Mouse (Mus musculus): Measurements from ENCODE around the gene Hvcn1.

The Hvcn1 gene

DNA sequence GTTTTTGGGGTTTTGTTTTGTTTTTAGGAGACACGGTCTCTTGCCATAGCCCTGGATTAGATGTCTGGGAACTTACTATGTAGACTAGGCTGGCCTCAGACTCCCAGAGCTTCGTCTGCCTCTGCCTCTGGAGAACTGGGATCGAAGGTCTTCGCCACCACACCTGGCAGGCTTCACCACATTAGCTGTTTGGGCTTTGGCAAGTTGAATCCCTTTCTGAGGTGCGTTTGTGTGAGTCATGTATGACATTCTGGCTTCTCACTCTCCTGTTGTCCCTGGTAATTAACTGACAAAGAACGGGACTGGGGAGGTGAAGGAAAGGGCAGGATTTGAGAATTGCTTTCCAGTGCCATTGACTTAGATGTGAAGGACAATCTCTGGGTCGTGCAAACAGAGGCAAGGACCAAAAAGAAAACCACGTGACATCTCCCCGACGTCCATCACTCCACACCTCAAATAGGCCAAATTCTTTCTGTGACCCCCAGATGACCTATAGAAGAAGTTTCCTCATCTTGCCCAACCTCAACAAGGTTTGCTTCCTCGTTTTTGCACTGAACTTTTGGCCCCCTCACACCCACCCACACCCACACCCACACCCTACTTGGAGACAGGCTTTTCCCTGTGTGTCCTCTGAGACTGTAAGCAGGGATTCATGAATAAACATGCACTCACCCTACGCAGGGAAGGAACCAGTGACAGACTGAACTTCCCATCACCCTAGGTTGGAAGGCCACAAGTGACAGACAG is 62.4 kb downstream of the Hvcn1 start:
- DNase-seq, result no peak

DNA sequence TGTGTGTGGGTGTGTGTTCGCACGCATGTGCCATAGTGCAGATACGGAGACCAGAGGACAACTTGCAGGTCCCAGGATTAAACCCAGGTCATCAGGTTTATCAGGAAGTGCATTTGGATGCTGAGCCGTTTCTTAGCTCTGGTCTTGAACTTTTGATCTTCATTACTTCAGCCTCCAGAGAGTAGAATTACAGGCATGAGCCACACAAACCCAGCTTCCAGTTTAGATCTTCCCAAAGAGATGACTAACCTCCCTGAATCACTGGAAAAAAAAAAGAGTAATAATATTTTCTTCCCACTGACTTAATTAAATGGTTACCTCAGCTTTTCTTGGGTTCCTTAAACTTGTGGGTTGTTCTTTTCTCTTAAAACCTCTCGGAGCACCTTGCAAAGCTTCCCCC is 66.2 kb downstream of the Hvcn1 start:
- DNase-seq, result no peak

DNA sequence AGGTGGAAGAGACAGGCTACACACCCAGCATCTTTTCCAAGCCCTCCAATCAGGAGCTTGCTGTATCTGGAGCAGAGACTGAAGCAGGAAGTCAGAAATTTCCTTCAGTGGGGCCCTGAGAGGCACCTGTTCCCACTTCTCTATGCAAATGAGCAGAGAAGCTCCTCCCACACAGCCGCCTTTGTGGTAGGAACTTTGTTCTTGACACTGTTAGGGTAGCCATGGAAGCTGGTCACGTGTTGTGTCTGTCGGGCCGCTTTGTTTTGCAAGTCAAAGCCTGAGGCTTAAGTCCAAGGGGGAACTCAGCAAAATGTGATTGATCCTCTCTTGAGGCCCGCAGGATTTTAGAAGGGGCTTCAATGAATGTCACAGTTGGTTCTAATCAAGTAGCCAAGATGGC is 68.2 kb downstream of the Hvcn1 start:
- no peak for DNase-seq

DNA sequence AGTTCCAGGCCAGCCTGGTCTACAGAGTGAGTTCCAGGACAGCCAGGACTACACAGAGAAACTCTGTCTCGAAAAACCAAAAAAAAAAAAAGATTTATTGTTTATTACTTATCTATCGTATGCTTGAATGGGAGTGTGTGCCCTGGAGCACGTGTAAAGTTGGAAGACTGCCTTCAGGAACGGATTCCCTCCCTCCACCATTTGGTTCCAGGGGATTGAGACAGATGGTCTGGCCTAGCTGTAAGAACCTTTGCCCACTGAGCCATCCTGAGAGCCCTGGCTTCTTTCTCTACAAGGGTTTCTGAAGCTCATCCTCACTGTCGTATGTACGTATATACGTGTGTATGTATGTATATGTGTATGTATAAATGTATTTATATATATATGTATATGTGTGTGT is 72.3 kb downstream of the Hvcn1 start:
- no peak for DNase-seq

DNA sequence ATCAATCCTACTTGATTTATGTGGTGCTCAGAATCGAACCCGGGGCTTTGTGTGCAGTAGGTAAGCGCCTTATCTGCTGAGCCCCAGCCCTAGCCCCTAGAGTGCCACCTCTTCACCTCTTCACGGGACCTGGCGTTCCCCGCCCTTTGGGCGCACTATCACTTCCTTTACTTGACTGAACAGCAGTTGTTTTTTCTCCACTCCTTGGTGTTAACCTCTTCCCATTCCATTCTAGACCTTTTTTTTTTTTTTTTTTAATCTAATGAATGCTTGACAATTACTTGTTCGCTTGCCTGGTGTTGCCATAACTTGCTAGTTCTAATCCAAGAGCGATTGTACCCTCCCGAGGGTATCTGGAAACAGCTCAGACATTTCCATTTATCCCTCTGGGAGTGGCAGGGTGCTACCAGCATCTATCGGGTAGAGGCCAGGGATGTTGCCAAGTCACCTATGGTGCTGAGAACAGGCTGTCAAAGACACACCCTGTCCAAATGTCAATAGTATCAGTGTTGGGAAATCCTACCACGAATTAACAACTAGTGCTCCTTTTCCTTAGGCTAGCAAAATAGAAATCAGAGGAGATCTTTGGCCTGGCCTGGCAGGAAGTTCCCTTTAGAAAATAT is 73.3 kb downstream of the Hvcn1 start:
- no peak for DNase-seq

DNA sequence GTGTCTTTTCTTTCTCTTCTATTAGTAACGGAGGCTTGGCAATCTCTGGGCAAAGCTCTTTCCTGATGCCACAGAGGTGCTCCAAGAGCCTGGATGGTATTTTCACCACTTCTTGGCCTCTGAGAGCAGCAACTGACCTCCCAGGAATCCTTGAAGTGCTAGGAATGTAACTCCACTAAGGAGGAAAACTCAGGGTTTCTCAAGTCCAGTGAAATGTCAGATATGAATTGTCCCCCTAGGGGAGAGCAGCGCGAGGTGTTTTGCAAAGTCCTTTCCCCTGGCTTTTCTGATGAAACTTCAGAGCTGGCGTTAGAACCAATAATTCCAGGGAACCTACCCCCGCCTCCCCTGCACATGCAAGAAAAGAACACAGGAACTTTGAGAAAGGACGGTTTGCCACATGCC is 73.8 kb downstream of the Hvcn1 start:
- no peak for DNase-seq

DNA sequence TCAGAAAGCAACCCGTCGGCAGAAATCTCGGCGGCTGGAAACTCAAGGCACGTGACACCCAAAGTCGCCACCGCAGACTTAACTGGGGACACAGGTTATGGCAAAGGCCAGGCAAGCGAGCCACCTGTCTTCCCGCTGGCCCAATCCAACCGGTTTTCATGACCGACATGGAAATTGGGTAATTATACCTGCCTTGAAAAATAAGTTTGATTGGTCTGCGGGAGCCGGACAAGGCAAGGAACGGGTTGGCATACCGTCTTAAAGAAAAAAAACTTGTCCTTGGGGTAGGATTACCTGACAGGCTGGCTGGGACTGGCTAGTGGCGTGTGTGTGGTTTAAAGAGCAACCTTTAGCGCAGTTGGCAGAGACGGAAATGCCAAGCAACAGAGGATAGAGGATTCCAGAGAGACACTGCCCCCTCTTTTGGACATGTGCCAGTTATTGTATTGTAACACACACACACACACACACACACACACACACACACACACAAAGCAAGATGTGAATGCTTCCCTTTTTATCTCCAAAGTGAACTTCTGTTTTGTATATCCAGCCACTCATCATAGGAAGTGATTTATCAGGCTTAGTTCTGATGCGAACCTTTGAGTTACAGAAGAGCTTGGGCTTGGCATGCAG is 74.3 kb downstream of the Hvcn1 start:
- DNase-seq, result no peak

DNA sequence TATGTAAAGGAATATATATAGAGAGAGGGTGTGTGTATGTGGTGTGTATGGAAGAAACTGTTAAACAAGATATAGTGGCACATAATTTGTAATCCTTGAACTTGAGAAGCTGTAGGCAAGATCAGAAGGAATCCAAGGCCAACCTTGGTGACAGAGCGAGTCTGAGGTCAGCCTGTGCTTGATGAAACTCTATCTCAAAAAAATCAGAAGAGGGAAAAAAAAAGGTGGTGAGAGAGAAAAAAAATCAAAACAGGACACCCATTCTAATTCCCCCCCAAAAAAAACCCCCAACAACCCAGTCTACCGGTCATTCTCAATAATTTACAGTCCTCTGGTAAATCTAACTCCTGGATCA is 77.2 kb downstream of the Hvcn1 start:
- DNase-seq, result no peak

DNA sequence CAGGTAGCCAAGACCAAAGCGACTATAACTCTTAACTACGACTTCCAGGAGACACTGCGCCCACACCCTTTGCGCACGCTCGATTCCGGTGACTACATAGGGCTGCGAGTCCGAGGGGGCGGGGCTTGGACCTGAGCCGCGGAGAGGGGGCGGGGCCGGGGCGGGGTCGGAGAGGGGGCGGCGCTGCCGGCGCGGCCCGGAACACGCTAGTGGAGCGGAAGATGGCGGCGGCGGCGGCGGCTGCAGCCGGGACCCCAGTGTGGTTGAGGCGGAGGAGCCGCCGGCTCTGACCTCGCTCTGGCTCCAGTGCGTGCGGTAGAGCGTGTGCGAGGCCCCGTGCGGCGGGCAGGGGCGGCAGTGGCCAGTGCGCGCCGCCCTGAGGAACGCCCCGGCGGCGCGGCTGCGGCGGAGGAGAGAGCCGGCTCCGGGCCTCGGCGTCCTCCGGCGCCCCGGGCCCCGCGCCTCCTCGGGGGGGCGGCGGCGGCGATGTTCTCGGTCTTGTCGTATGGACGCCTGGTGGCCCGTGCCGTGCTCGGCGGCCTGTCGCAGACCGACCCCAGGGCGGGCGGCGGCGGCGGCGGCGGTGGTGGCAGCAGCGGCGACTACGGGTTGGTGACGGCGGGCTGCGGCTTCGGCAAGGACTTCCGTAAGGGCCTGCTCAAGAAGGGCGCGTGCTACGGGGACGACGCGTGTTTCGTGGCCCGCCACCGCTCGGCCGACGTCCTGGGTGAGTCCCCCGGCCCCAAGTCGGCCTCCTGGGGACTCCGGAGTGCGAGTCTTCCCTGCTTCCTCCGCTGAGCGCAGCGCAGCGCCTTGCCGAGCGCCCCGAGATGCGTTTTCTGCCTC is 77.8 kb downstream of the Hvcn1 start, which contains the start of gene Pptc7:
Gene Pptc7 (plus strand): TSS at position 183 of the 846 bp plus-strand sequence.
- DNase-seq, result peak; percentile 90

DNA sequence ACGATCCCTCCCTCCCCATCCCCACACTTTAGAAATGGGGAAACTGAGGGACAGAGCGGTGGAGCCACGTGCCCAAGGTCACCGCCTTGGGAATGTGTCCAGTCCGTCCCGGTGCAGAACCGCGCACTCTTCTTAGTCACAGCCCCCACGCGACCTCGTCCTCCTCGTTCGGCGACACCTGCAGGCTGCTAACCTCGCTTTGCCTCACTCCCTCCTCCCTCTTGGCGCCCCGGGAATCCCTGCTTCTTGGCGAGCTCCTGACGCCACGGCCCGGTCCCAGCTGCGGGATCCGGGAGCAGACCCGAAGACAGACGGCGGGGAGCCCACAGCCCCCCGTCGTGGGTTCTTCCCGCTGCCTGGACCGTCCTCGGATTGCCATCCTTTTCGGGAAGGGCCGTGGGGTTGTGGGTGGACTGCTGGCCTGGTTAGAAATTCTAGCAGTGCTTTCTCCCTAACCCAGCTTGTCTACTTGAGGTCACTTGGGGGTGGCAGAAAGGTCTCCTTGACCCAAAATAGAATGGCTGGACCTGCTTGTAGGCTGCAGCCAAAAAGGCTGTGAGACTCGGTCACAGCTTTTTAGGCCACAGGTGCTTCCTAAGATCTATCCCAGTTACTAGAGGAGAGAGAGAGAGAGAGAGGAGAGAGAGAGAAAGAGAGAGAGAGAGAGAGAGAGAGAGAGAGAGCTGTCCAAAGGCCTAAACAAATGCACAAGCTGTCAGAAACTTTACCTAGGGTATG is 78.6 kb downstream of the Hvcn1 start:
- peak; percentile 60 for DNase-seq

DNA sequence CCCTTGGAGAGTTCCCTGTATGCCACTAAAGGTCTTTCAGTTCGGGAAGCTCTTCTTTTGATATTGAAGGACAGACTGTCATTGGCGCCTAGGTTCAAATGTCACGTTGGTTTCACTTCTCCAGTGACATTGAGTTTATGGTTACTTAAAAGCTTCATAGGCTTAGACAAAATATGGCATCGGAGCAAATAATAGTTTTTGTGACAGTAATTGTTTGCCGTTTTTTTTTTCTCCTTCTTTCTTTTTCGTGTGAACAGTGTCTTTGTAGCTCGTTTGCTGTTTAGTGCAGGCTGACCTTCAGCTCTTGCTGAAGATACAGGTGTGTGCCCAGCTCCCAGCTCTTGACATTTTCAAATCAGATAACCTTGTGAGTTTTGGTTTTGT is 79.2 kb downstream of the Hvcn1 start:
- no peak for DNase-seq

DNA sequence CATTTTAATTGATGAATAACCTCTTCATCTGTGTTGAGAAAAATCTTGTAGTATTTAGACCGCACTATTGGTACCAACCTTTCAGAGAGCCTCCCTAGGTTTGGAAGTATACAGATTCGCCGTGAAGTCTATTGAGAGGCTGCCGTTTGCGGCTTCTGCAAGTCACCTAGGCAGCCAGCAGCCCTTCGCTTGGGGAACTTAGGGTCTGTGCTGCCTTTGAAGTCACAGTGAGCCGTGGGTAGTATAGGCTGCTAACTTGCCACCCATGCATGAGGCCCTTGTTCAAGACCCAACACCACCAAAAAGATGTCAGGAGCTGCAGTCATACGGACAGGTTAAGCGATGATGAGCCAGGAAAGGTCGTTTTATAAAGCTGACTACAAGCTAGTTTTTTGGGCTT is 79.6 kb downstream of the Hvcn1 start:
- no peak for DNase-seq

DNA sequence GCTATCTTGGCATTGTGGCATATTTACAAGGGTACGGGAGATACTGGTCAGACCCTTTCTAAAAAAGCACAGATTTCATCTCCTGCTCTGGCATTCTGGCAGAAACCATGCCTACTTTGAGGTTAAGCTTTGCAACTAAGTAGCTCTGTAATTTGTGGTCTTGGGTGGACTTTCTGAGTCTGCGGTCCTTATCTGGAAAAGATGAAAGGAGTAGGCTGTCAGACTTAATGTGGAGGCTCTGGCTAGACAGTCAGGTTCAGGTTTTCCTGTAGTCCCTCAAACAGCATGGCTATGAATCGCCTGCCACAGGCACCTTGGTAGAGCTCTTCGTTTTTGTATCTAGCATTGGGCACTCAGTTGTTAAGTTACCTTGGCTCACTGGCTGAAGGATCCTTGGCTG is 80.4 kb downstream of the Hvcn1 start:
- no peak for DNase-seq

DNA sequence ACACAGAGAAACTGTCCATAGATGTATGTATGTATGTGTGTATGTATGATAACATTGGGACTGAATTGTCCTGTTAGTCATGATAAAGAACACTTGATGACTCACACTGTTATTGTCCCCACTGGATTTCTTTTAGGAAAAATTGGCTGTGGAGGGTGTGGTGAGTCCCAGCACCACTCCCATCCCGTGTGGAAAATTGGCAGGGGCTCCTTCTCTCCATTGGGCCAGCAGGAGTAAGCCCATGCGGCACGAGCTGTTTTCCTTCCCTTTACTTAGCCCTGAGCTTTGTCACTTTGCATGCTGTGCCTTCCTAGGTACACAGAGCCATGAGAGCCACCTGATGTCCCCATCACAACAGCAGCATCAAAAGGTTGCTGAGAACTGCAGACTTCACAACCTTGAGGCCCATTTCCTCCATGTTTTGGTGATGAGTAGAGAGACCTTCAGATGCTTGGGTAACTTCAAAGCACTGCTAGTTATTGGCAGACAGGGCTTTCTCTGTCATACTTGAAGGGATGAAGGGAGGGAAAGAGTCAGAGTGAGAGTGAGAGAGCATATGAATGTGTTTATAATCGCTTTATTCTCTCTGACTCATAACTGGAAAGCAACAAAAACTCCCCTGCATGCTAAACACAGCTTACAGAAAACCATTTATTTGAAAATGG is 81.7 kb downstream of the Hvcn1 start:
- no peak for DNase-seq

DNA sequence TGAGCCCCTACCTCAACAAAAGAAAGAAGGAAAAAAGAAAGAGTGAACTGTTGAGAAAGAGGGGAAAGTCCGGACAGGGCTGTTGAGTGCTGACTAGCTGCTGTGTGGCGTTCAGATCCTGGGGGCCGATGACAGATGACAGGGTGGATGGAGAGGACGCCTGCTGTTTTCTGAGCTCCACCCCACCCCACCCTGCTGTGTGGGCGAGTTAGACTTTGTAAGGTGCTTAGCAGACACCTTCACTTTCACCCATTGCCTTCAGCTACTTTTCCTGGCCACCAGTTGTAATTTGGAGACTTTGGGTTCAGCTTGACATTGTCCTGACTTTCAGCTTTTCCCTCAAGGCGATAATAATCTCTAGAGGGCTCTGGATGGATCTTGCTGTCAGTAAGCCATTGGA is 84.5 kb downstream of the Hvcn1 start:
- no peak for DNase-seq

All from right cerebral cortex, adult 18-20 months (tissue).